Mouse (Mus musculus) layer of hippocampus, postnatal 10 days (tissue): ENCODE measurements around the gene Adcy2. TPM values are rescaled to one million over a fixed set of nuclear protein-coding genes. Genes with fewer than 3 reads are reported as not detected.

Experiments
- DNase-seq, 2 experiments: peaks; one replicate each; pipeline ENCODE4 v3.0.0; 2021; ENCODE audit warnings: low spot score in 2 of 2
- total RNA-seq, 2 experiments: library from RNA; stranded (reverse); gene quantifications; 2 replicates each; pipeline ENCODE4 v1.2.3; 2021

Gene Adcy2
- total RNA-seq, 2 experiments from 2014 or later = 69.2 to 73.5 TPM

GRCm38 (mm10) chr13:68572966-68573913 is 426.1 kb downstream of the Adcy2 start:
- DNase-seq = no peak

GRCm38 (mm10) chr13:68572247-68572646 is 427.1 kb downstream of the Adcy2 start:
- DNase-seq = no peak
